Mouse (Mus musculus) frontal cortex, adult (tissue): Measurements from ENCODE around the gene Agxt2.

Experiments used
- ATAC-seq: cut with Nextera tagmentation; 2 replicates; pipeline ENCODE4 v1.9.2; 2017; ENCODE audit warnings: mild to moderate bottlenecking, moderate library complexity, mixed read lengths; ENCODE audit not compliant: low TSS enrichment

The Agxt2 gene

DNA sequence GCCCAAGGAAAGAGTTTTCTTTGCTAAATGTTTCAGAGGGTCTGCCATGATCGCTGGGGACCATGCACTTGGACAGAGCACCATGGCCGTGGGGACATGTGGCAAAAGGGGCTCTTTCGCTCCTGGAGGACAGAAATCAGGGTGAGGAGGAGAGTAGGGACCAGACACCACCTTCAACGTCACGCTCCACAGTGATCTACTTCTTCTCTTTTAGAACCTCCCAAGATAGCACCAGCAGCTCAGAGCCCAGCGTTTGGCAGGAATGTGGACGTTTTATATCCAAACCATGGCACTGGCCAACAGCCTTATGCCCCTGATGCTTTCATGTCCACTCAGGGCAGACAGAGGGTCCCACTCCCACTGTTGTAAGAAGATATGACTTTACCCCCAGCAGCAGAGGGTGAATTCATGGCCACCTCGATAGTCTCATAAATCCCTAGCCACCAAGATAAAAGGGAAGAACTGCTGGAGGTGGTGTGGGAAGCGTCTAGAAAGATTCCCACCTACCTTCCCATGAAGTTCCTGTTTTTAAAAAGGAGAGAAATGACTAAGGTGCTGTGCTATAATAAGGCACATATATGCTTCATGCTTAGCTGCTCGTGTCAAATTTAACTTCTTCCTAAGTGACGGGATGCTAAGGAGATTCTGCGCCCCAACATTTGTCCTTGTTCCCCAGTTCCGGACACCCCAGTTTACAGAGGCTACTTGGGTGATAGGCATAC, 68.4 kb downstream of the Agxt2 start:
- peak; percentile 90 for ATAC-seq

DNA sequence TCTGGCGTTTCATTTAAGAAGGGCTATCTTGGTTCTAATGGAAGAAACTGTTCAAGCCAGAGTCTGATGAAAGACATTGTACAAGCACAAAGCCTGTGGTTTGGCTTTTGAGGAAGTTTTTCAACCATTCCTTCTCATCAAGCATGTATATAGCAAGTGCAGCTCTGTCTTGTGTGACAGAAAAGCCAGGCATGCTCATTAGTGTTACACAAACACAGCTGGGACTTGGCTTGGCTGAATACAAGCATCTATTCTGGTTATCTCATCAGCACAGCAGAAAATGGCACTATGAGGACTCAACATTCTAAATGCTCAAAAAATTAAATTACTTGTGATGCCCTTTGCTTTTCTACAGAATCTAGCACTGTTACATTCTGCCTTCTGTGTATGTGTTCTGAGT, 78.6 kb downstream of the Agxt2 start:
- peak; percentile 68 for ATAC-seq

DNA sequence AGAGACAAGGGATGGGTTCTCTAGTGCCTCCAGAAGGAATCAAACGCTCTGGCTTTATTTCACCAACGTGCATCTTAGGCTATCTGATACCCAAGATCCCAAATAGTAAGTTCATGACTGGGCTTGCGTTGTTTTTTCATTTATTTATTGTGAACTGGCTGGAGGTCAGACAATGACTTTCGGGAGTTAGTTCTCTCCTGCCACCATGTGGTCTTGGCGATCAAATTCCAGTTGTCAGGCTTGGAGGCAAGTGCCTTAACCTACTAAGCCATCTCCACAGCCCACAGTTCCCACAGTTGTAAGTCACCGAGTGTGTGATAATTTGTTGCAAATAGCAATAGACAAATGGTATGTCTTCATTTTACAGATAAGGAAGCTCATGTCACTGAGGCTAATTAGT, 81.6 kb downstream of the Agxt2 start:
- ATAC-seq = no peak

GRCm38 (mm10) chr15:10441493-10441892, 83.2 kb downstream of the Agxt2 start:
- no peak for ATAC-seq

DNA sequence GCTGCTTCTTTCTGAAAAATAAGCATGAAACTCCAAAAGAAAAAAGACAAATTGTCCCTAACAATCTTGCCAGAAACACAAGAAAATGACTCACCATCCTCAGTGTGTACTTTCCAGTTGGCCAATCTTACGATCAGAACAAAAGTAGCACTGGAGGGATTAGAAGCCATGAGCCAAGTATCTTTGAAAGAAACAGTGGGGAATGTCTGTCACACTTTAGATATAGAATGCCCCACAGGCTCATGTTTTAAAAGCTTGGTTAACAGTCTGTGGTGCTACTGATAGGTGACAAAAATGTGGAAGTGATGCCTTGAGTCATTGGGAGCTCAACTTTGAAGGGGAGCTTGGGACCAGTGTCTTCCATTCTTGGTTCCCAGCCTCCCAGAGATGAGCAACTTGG, 83.9 kb downstream of the Agxt2 start:
- ATAC-seq = peak; percentile 66

- ATAC-seq = no peak
Observed at GRCm38 (mm10) chr15:10447102-10447501, 88.8 kb downstream of the Agxt2 start.
